Mouse (Mus musculus): ENCODE results near the gene Asz1.

Gene Asz1

DNA sequence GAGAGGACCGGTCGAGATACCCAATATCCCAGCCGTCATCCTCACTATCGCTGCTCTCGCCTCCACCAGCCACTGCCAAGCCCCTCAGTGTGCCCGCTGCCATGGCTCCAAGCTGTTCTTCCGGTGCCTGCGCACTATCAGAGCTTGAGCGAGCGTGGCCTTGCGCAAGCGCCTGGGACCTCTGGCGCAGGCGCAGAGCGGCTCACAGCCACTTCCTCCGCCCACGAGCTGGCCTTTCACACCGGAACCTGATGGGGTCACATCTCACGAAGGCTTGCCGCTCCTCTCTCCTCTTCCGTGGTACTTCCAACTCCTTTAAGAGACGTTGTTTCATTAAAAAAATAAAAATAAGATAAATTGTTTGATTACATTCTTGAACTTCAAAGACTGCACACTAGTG lies at the start of gene Asz1:
TSS of gene Asz1 (minus strand) at position 128 of the 400 bp plus-strand sequence.
- no peak for DNase-seq (ENCODE audit: low spot score)

DNA sequence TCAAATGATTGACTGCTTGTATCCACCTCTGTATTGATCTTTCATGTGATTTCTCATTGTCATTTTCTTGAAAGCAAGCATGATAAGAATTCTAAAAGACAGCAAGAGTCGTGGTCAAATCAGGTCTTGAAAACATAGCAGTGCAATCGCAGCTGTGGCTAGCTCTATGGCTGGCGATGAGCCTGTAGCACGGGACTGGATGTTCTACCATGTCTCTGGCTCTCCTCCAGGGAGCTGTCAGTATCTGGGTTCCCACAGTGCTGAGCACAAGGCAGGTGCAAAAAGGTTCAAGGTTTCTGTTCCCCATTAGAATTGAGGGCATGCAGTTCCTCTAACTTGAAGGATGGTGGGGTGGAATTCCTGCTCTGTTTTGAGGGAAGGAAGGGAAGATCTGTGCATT lies 44.2 kb upstream of the Asz1 start:
- DNase-seq (ENCODE audit: low spot score), result no peak

DNA sequence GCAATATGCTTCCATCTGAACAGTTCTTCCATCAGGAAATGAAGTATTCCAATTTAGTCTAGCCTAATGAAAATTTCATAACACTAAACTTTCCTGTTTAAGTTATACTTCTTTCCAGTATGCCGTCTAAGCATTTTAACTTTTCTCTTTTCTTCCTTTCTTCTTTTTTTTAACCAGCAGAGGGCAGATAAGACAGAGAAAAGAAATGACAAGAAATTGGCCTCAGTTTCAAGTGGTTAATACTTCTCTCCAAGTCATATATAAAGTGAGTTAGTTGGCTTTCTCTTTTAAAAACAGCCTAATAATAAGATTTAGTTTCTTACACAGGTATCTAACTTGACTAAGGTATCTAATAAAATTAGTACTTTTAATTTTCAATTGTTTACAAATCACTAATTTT lies 26.4 kb upstream of the Asz1 start:
- DNase-seq (ENCODE audit: low spot score), result no peak

DNA sequence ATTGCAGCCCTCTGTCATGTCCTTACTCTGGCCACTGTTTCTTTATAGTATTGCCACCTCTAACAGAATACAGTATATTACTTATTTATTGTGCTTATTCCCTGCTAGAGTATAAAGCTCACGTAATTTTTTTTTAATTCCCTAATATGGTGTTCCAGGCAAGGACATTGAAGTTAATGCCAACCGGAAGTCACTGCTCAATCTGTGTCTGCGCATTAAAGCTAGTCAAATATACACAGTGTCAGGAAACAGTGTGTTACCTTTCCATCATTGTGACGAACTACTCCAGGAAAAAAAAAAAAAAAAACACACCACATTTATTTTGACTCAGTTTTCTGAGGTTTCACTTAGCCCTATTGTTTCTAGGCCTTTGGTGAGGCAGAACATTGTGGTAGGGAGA lies 19.2 kb upstream of the Asz1 start:
- DNase-seq (ENCODE audit: low spot score), result no peak

DNA sequence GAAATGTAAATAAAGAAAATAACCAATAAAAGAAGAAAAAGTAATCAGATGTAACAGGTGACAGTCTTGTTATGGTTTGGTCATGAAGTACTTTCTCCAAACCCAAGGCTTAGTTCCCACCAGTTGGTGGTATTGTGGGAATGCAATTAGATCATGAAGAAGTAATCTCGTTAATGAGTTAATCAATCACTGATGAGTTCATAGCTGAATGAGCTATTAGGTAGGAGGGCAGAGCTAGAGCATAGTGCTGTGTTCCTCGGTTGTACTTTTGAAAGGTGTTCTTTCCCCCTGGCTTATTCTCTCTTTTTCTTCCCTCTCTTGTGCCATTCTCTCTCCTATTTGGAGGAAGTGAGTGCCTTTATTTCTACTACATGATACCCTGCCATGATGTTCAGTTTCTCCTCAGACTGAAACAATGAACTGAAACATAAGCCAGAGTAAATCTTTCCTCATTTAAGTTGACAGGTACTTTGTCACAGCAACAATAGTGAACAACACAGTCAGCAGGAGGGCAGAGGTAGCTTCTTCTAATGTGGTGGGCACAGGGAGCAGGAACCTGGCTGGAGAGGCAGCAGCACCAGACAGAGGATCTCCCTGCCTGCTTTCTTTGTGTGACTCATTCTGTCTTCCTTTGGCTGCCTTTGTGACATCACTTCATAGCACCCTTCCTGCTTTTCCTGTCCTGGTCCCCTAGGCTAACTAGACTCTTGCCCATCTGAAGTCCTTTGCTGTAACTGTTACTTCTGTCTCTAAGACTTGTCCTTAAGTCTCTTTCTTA lies 18.5 kb upstream of the Asz1 start:
- no peak for DNase-seq (ENCODE audit: low spot score)

DNA sequence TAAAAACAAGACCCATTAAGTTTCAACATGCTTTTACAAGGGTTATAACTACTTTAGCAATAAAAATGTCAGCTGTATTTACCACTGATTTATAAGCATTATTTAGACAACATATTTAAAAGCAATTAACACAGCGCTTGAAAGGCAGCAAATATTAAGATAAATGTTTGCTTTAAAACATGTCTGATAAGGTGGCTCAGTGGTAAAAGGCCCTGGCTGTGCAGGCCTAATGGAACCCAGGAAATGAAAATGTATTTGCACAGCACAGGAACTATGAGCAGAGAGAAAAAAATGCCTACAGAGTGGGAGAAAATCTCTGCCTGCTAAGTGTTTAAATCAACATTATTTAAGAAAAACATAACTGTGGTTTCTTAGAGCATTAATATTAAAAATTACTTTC lies 12.0 kb downstream of the Asz1 start:
- no peak for DNase-seq (ENCODE audit: low spot score)

DNA sequence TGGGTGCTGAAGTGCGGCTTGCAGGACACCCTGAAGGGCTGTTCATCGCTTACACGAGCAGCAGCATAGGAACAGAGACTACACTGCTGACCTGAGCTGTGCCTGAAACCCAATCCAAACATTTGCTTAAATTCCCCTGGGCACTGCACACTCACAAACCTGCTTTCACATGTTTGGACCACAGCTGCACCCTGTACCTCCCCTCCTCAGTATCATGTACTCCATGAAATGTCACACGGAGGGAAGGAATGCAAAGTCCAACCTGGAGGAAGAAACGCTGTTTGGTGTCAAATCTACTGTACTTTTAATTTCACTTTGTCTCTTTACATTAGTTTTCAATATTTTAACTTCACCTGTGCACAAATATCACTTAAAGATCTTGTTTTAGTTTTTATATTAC lies 19.8 kb downstream of the Asz1 start:
- no peak for DNase-seq (ENCODE audit: low spot score)

DNA sequence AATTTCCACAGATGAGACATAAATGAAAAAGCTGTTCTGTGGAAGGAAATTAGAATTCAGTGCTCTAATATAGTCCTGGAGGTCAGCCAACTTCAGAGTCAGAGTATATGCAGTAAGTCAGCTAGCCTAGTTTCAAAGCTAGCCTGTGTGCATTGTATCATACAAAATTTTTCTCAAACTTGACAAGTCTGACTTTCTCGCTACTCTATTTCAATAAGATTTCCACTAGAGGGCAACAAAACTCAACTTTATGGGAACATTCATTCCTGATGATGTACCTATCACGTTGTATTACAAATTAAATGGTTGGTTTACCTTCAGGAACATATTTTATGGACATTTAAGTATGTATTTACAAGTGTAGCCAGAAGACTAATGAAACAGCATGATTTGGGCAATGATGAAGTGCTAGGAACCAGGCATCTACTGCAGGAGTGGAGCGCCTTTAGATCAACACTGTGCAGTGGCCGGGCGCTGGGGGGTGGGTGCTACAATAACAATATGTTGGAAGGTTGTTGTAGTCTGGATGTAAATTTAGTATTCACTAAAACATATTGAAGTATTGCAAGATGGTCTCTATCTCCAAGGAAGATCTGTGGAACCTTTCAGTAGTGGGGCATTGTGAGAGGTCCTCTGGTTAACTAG lies 21.6 kb downstream of the Asz1 start:
- no peak for DNase-seq (ENCODE audit: low spot score)

DNA sequence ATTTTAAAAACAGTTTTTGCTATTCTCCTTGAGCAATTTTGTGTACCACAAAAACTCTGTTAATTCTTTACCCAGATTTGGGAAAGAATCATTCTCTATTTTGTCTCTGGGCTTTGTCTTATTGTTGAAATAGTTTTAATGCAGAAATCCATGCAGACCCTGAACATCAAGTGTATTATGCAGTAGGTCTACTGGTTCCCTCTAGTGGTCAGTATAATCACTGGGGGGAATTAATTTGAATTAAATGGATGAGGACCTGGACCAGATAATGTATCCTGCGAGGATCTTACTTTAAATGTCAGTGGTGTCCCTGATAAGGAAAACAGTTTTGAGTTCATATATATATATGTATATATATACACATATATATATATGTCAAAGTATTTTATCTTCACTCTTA lies 30.2 kb downstream of the Asz1 start:
- DNase-seq (ENCODE audit: low spot score), result no peak

DNA sequence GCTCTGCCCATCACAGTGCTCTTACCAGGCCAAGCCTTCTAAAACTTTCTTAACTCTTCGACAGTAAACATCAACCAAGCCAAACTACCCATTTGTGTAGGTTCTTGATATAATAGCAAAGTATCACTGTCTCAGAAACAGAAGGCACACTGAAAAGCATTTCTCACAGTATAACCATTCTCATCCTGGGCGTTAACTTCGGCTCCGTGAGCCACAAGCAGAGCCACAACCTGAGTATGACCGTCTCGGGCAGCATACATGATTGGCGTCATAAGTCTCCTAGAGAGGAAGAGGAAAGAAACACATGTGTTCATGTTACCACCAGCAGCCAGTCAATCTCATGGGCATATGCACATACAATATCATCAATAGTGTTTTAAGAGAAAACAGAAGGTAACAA lies 31.9 kb downstream of the Asz1 start:
- DNase-seq (ENCODE audit: low spot score), result no peak

DNA sequence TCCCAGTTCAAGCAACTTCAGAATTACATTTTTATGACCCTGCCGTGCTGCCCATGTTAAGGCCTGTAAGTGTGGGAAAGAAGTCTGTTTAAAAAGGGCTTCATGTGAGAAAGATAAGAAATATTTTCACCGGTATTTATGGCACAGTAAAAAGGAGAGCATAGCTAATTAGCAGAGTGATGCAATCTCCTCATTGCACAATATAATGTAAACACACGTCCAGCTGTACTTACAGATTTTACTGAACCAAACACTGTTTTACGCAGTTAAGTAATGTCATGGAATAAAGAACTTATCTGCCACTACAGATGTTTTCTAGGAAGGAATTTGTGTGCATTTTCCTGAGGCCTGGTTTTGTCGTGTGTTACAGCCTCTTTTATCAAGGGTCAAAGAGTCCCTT lies 32.3 kb downstream of the Asz1 start:
- no peak for DNase-seq (ENCODE audit: low spot score)

DNA sequence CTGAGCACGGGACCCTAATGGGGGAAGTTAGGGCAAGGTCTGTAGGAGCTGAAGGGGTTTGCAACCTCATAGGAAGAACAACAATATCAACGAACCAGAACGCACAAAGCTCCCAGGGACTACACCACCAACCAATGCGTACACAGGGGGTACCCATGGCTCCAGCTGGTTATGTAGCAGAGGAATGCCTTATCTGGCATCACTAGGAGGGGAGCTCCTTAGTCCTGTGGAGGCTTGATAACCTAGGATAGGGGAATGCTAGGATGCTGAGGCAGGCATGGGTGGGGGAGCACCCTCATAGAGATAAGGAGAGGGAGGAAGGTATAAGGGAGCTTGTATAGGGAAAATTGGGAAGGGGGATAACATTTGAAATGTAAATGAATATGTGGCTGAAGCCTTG lies 51.0 kb downstream of the Asz1 start:
- DNase-seq (ENCODE audit: low spot score), result no peak

DNA sequence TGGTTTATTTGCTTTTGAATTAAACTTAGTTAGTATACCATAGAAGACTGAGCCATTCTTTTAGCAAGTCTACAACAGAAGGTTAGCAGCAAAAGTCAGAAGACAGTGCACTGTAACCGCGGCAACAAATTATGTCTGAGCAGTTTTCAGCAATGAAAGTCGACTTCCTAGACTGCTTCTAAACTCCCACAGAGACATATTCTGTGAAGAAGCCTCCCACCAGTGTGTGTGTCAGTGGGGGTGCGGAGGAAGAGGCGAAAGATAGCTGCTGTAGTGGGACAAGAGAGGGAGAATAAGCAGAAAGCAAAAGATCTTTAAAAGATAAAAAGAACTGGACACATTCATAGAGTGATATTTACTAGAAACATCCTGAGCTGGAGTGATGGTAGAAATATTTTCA lies 57.2 kb downstream of the Asz1 start:
- DNase-seq (ENCODE audit: low spot score), result no peak

DNA sequence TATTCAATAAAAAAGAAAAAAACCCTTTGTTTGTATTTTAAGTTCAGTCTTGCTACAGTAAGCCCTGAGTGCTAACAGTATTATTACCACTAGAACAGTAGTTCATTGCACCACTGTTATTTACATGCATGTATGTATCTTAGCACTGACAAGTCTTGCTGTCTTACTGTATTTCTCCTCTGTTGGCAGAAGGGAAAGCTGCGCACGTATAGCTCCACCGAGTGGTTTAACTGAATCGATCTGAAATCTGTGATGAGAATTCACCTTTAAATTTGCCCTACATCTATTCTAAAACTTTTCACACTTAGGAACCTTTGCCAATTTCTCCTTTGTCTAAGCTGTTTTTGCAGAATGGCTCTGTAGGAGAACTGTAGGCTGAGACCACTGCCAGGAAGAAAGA lies 64.6 kb downstream of the Asz1 start:
- DNase-seq (ENCODE audit: low spot score), result no peak

DNA sequence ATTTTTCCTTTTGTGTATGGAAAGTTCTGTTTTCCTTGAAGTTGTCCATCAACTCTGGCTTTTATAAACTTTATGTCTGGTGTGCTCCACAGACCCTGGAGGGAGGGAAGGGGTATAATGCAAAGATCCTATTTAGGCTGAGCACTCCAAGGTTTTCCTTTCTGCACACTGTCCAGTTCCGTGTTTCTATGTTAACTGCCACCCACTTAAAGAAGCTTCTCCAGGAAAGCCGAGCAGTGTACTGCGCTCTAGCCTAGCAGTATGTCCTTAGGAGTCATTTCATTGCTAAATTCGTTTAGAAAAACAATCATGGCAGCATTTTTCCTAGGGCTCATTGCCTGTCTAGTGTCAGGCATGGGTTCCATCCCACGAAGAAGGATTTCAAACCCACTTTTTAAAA lies 65.7 kb downstream of the Asz1 start:
- DNase-seq (ENCODE audit: low spot score), result no peak

DNA sequence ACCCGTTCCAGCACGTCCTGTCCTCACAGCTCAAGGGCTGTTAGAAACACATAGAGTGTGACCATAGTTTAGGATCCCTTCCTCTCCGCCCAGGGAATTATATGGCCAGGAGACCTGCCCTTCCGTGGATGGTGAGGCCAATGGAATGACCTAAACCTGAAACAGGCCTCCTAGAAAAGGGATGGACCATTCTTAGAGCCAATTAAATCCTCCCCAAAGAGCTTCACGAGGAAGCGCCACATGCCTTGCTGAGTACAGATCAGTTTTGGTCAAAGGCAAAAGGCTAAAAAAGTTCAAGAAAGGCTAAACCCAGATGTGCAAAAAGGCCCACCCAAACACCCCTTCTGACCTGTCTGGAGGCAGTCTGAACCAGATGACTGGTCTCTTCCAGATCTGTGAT lies 76.6 kb downstream of the Asz1 start:
- DNase-seq (ENCODE audit: low spot score), result no peak

DNA sequence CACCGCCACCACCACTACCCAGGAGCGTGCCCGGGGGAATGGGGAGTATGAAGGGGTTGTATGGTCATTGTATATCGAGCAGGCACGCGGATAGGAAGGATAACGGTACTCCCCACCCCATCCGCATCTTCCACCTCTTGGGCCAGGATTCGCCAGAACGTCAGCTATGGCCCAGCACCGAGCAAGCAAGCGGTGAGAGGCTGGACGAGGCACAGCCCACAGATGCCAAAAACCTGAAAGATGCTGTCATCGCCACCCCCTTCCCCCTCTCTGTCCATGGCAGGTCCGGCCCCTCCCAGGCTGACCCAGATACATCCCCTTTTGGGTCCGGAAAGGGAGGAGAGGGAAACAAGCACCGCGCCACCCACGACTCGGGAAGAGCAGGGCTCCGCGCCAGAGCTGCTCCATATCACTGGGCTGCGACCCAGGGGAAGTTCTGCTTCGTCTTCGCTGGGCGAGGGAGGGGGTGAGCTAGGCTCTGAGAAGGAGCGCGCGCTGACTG lies 77.3 kb downstream of the Asz1 start:
- no peak for DNase-seq (ENCODE audit: low spot score)

DNA sequence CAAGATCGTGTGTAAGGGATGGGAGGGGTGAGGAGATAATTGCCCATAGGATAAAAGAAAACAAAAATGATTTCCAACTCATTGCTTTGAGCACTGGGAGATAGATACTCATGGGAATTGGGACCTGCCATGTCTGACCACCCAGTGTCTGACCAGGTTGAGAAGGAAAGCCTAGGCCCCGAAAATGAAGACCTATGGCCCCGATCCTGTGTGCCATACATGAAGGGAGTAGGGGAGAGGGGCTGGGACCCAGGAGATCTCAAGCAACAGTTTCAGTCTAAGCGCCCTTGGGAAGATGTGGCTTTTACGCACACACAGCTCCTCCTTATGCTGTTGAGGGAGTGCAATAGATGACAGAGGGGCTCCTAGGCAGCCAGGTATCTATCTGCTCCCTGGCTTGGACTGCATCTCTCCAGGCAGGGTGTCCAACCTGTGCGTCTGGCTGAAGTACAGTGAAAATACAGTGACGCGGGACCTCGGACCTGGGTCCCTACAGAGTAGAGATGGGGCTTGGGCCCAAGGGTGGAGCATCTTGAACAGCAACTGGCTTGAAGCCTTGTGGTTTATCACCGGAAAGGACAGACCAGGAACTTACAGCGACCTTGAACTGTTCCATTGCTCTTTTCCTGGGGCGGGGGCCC lies 77.9 kb downstream of the Asz1 start:
- DNase-seq (ENCODE audit: low spot score), result no peak

DNA sequence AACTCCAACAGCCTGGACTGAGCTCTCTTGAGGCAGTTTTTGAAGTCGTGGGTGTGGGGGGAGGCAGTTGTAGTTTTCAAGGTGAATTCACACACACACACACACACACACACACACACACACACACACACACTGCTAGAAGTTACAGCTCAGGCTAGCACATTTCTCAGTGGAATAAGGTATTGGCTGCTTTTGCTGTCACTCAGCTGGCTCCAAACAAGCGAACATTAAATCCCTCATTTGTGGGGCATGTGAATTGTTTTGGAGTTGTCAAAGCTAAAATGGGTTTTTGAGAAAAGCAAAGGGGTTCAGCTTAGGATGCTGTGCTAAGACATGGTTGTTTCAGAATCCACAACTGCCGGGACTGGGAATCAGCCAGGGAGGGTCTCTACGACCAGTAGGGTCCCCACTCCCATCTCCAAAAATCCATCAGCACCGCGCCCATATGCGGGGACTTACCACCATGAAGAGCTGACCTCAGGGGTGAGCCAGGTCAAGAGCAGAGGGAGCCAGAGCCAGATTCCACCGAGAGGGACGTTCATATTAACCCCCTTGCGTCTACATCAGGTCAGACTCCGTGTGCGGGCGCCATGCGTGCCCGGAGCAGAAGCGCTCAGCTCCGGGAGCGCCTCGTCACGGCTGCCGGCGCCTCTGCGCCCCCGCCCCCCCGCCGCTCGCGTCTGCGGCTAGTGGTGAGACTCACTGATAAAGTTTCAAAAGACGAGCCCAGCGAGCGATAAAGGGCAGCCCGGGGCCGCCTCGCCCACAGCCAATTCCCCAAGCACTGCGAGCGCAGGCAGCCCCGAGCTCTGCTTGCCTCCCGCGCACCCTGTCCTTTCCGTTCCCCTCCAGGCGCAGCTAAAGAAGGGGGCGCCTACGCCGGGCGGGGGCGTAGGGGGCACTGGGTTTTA lies 78.9 kb downstream of the Asz1 start, which contains the start of gene Wnt2:
TSS of gene Wnt2 (minus strand) at position 840 of the 911 bp plus-strand sequence.
- DNase-seq (ENCODE audit: low spot score), result no peak

DNA sequence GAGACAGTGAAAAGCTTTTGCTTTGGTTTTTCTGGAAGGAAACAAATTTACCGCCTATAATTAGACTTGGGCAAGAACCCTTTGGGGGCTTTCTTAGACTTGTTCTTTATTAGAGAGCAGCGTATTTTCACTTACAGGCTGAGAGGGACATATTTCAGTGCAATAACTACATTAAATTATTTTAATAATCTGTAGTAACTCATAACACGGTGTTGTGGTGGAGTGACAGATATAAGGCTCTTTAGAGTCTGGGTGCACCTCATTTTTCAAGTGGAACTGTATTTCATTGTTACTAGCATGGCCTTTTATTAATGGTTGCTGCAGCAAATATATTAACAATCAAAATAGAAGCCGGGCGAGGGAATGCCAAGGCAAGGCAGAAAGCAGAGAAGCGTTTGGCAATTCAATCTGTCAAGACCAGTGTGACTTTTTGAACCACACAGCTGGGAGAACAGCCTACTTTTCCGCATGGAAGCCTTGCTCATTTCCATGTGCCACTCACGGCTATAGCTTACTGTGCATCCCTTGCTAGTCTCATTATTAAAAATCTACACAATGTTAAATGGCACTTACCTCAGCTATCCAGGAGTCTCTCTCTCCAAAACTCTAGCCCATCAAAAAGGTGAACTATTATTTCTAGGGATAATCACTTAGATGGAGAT lies 84.6 kb downstream of the Asz1 start:
- DNase-seq (ENCODE audit: low spot score), result no peak

DNA sequence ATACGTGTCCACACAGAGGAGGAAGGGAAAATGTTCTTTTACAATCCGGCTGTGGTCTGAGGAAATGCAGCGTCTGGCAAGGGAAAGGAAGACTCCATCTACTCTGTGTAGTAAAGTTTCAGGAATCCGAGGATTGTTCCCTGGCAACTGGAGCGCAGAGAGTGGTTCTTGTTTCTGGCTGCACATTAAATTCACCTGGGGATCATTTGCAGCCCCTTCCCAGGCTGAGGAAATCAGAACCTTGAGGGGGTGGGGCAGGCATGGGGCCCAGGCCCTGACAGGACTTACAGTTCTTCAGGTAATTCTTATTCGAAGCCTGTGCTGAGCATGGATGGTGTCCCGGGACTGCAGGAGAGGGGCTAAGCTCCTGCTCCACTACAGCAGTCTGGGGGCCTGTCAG lies 95.5 kb downstream of the Asz1 start:
- DNase-seq (ENCODE audit: low spot score), result no peak

DNA sequence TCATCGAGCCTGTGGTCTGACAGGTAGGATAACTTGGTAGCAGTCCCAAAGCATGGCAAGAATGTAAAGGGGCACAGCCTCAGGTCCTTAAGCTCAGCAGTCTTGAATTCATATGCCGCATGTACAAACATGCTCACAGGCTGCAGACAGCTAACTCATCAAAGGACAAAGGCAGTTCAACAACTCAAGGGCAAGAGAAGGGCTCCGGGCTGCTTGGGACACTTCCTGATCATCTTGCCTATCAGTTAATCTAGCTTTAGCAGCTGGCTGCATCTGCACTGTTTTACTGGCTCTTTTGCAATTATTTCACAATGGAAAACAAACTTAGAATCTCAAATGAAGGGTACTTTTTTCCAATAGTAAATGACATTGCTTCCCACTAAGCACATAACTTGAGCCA lies 101.5 kb downstream of the Asz1 start:
- no peak for DNase-seq (ENCODE audit: low spot score)

Measured in T-cell, adult 2 months (primary cell).